Mouse (Mus musculus) thymus, adult 2 months (tissue): Measurements from ENCODE around the gene Lig4. TPM values are rescaled to one million over a fixed set of nuclear protein-coding genes. Genes with fewer than 3 reads are reported as not detected.

Experiments used
- DNase-seq: peaks from one replicate; pipeline ENCODE4 v3.0.0; 2021
- H3K27ac ChIP-seq: fragments of 200-500 bp; 2 replicates; pipeline ENCODE4 v1.5.1; 2012; ENCODE audit warnings: low read length, control low read depth; ENCODE audit not compliant: control insufficient read depth, insufficient read depth
- H3K27me3 ChIP-seq: fragments of 200-500 bp; 2 replicates; pipeline ENCODE4 v1.6.1; 2012; ENCODE audit warnings: mild to moderate bottlenecking, low read length, moderate library complexity, mixed read lengths; ENCODE audit not compliant: control insufficient read depth, insufficient read depth
- H3K36me3 ChIP-seq: fragments of 200-500 bp; 2 replicates; pipeline ENCODE4 v1.6.1; 2012; ENCODE audit warnings: mild to moderate bottlenecking, low read length, moderate library complexity; ENCODE audit not compliant: control insufficient read depth, insufficient read depth
- H3K4me1 ChIP-seq: fragments of 200-500 bp; replicated peaks from 2 replicates; pipeline ENCODE4 v1.6.1; 2012; ENCODE audit warnings: low read length; ENCODE audit not compliant: control insufficient read depth, insufficient read depth
- H3K4me3 ChIP-seq: fragments of 200-500 bp; 2 replicates; pipeline ENCODE4 v1.5.1; 2012; ENCODE audit warnings: mild to moderate bottlenecking, low read length, control low read depth, moderate library complexity; ENCODE audit not compliant: control insufficient read depth, insufficient read depth
- CTCF ChIP-seq: fragments of 200-500 bp; IDR thresholded peaks from 2 replicates; pipeline ENCODE4 v1.5.1; 2012; ENCODE audit warnings: mild to moderate bottlenecking, control low read depth, low read length, moderate library complexity, borderline replicate concordance; ENCODE audit not compliant: control insufficient read depth, poor library complexity, insufficient read depth; ENCODE audit errors: extremely low read depth
- POLR2A ChIP-seq: fragments of 200-500 bp; IDR thresholded peaks from 2 replicates; pipeline ENCODE4 v1.6.1; 2012; ENCODE audit warnings: mild to moderate bottlenecking, low read length, control low read depth, moderate library complexity; ENCODE audit not compliant: control insufficient read depth, poor library complexity, insufficient read depth; ENCODE audit errors: extremely low read depth
- WGBS: fragments of 180-500 bp; shearing (Covaris S2); methylation state at CpG from one replicate; pipeline ENCODE4 v1.1.7; 2018; 5-methylcytosine and 5-hydroxymethylcytosine counted together
- polyA plus RNA-seq: library from polyadenylated mRNA; depleted of rRNA; stranded (reverse); fragments of >200 nt; gene quantifications from 2 replicates; pipeline ENCODE4 v1.2.3, GENCODE M21; 2012

Gene Lig4
- polyA plus RNA-seq, 1 experiment = 16.0 TPM

GRCm38 (mm10) chr8:9971866-9972265, 5.6 kb downstream of the Lig4 start:
- 94% methylated on average over 9 of the region's 9 CpGs for WGBS

GRCm38 (mm10) chr8:9959919-9960318, 17.6 kb downstream of the Lig4 start:
- Histone ChIP-seq H3K27me3 (no peaks in the 10 kb centered on the region), H3K4me3 (no peak overlapping the region), H3K4me1 (no peaks in the 10 kb centered on the region), H3K36me3 (no peaks in the 10 kb centered on the region), H3K27ac (no peak overlapping the region)
- no peak for TF ChIP-seq CTCF
- no peak for TF ChIP-seq POLR2A
- 91% methylated on average over 2 of the region's 2 CpGs for WGBS
- DNase-seq = no peak

More at GRCm38 (mm10) chr8:9971866-9972265, 5.6 kb downstream of the Lig4 start:
- Histone ChIP-seq H3K4me3 (no peak overlapping the region), H3K27me3 (no peaks in the 10 kb centered on the region), H3K27ac (no peak overlapping the region), H3K36me3 (peaks cover 51% of the 10 kb centered on the region), H3K4me1 (peaks cover 10% of the 10 kb centered on the region)
- DNase-seq = no peak
- no peak for TF ChIP-seq POLR2A
- TF ChIP-seq CTCF = no peak

GRCm38 (mm10) chr8:9958338-9958737, 19.1 kb downstream of the Lig4 start:
- H3K36me3 ChIP-seq = no peaks in the 10 kb centered on the region
- H3K27me3 ChIP-seq = no peaks in the 10 kb centered on the region
- no peaks in the 10 kb centered on the region for H3K4me1 ChIP-seq
- no peak overlapping the region for H3K4me3 ChIP-seq
- WGBS = 79% methylated on average over 4 of the region's 4 CpGs
- TF ChIP-seq CTCF (no peak), POLR2A (no peak)
- no peak overlapping the region for H3K27ac ChIP-seq
- no peak for DNase-seq

- Histone ChIP-seq H3K36me3 (no peaks in the 10 kb centered on the region), H3K27ac (no peak overlapping the region), H3K4me3 (no peak overlapping the region), H3K4me1 (no peaks in the 10 kb centered on the region), H3K27me3 (no peaks in the 10 kb centered on the region)
- no peak for DNase-seq
- TF ChIP-seq CTCF (no peak), POLR2A (no peak)
- WGBS = 72% methylated on average over 10 of the region's 10 CpGs
Observed at GRCm38 (mm10) chr8:9949134-9949890, 28.2 kb downstream of the Lig4 start.

GRCm38 (mm10) chr8:9935574-9935973, 41.9 kb downstream of the Lig4 start:
- TF ChIP-seq POLR2A (no peak), CTCF (no peak)
- 77% methylated on average over 7 of the region's 7 CpGs for WGBS
- no peak overlapping the region for H3K27ac ChIP-seq
- H3K36me3 ChIP-seq = no peaks in the 10 kb centered on the region
- no peak overlapping the region for H3K4me3 ChIP-seq
- DNase-seq = no peak
- H3K4me1 ChIP-seq = no peaks in the 10 kb centered on the region
- no peaks in the 10 kb centered on the region for H3K27me3 ChIP-seq

GRCm38 (mm10) chr8:9934891-9935565, 42.5 kb downstream of the Lig4 start:
- H3K27ac ChIP-seq = no peak overlapping the region
- 36% methylated on average over 10 of the region's 10 CpGs for WGBS

GRCm38 (mm10) chr8:9932711-9933110, 44.8 kb downstream of the Lig4 start:
- Histone ChIP-seq H3K27me3 (no peaks in the 10 kb centered on the region), H3K4me1 (no peaks in the 10 kb centered on the region), H3K27ac (no peak overlapping the region), H3K36me3 (no peaks in the 10 kb centered on the region), H3K4me3 (no peak overlapping the region)
- TF ChIP-seq CTCF = no peak
- no peak for TF ChIP-seq POLR2A
- no peak for DNase-seq

More at GRCm38 (mm10) chr8:9934891-9935565, 42.5 kb downstream of the Lig4 start:
- peak; percentile 46 for DNase-seq
- no peaks in the 10 kb centered on the region for H3K27me3 ChIP-seq
- H3K4me1 ChIP-seq = no peaks in the 10 kb centered on the region
- H3K36me3 ChIP-seq = no peaks in the 10 kb centered on the region
- no peak overlapping the region for H3K4me3 ChIP-seq
- no peak for TF ChIP-seq CTCF
- TF ChIP-seq POLR2A = no peak
